Mouse (Mus musculus) heart, embryonic 14.5 days (tissue): ENCODE results near the gene Rbck1. TPM values are rescaled to one million over a fixed set of nuclear protein-coding genes. Genes with fewer than 3 reads are reported as not detected.
"Not testable (repeated sequence)": the region's sequence is repeated elsewhere in the genome, so short reads cannot be mapped to it uniquely, and the experiment has no call there.

ENCODE experiments used
- ATAC-seq: fragments of 200-750 bp; cut with Nextera tagmentation; 2 replicates; pipeline ENCODE4 v1.8.0; 2017; ENCODE audit warnings: low read depth, moderate TSS enrichment; ENCODE audit not compliant: insufficient number of reproducible peaks, insufficient read depth, low FRiP score
- H3K27ac ChIP-seq, 2 experiments: fragments of 200-500 bp in 1 of 2; fragments of 300-500 bp in 1 of 2; sonication (generic) in 1 of 2; replicated peaks in 1 of 2; 2 replicates each; pipeline ENCODE4 v1.5.1; 2012 to 2014; ENCODE audit warnings: low read depth in 2 of 2, low read length in 2 of 2, control low read depth in 1 of 2, mild to moderate bottlenecking in 1 of 2, mixed read lengths in 1 of 2; ENCODE audit not compliant: control insufficient read depth in 1 of 2, insufficient read depth in 1 of 2
- H3K27me3 ChIP-seq: fragments of 300-500 bp; sonication (generic); 2 replicates; pipeline ENCODE4 v1.6.1; 2014; ENCODE audit warnings: mild to moderate bottlenecking, low read length, control low read depth; ENCODE audit not compliant: control insufficient read depth, insufficient read depth
- H3K36me3 ChIP-seq: fragments of 300-500 bp; sonication (generic); 2 replicates; pipeline ENCODE4 v1.6.1; 2014; ENCODE audit warnings: mild to moderate bottlenecking, control low read depth, low read length, mixed read lengths; ENCODE audit not compliant: control insufficient read depth, insufficient read depth
- H3K4me1 ChIP-seq, 2 experiments: fragments of 200-500 bp in 1 of 2; fragments of 300-500 bp in 1 of 2; sonication (generic) in 1 of 2; 2 replicates each; pipeline ENCODE4 v1.6.1; 2012 to 2014; ENCODE audit warnings: low read length in 2 of 2, control low read depth in 1 of 2, mixed read lengths in 1 of 2; ENCODE audit not compliant: control insufficient read depth in 2 of 2, insufficient read depth in 2 of 2
- H3K4me2 ChIP-seq: fragments of 300-500 bp; sonication (generic); 2 replicates; pipeline ENCODE4 v1.6.1; 2014; ENCODE audit warnings: mild to moderate bottlenecking, low read length
- H3K4me3 ChIP-seq, 2 experiments: fragments of 200-500 bp in 1 of 2; fragments of 300-500 bp in 1 of 2; sonication (generic) in 1 of 2; 2 replicates each; pipeline ENCODE4 v1.5.1; 2012 to 2014; ENCODE audit warnings: low read length in 2 of 2, mild to moderate bottlenecking in 2 of 2, control low read depth in 1 of 2, low read depth in 1 of 2, moderate library complexity in 1 of 2; ENCODE audit not compliant: control insufficient read depth in 1 of 2, insufficient read depth in 1 of 2
- H3K9ac ChIP-seq: fragments of 300-500 bp; sonication (generic); 2 replicates; pipeline ENCODE4 v1.6.1; 2014; ENCODE audit warnings: mild to moderate bottlenecking, low read length
- H3K9me3 ChIP-seq: fragments of 300-500 bp; sonication (generic); 2 replicates; pipeline ENCODE4 v1.6.1; 2016; ENCODE audit warnings: low read length, control low read depth; ENCODE audit not compliant: control insufficient read depth
- WGBS: fragments of 180-500 bp; shearing (Covaris S2); extraction: QIAGEN DNeasy Blood & Tissue Kit; methylation state at CpG from one replicate; pipeline ENCODE4 v1.1.7; 2014; 5-methylcytosine and 5-hydroxymethylcytosine counted together
- polyA plus RNA-seq: library from polyadenylated mRNA; unstranded; fragments of >200 nt; fragmentation: Nextera tagmentation; extraction: Ambion mirVana; gene quantifications from 2 replicates; pipeline ENCODE4 v1.2.1, GENCODE M21; 2014

Gene Rbck1
- polyA plus RNA-seq, 1 experiment from 2014 or later = 63.1 TPM

DNA sequence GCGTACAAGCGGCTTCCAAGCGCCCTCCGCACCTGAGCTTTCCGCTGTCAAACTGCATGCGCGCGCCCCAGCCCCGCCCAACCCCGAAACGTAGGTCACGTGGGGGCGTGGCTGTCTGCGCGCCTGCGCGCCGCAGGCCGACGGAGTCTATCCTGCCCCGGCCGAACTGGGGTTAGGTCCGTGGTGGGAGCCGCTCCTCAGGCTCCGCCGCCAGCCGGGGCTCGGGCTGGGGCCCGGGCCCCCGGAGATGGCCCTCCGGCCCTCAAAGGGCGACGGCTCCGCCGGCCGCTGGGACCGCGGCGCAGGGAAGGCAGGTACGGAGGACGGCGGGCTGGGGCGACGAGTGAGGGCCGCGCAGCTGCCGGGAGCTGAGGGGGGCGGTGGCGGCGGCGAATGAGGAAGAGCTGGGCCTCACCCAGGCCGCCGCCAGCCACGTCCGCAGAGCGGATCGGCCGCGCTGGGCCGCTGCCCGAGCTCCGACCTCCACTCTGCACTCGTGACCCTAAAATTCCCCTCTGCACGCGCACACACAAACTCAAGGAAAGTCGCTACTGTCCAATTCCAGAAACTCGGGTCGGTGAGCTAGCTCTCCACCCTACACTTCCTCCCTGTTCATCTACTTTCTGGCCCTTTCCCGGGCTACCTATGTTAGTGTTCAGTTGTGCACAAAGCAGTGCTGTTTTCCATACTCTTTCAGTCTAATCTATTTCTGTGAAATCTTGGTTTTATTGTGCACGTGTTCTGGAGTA, 38.6 kb downstream of the Rbck1 start, which contains the start of gene Tbc1d20:
TSS of gene Tbc1d20 (plus strand) at position 102 of the 749 bp plus-strand sequence.
- Histone ChIP-seq H3K27me3 (no peaks in the 10 kb centered on the region), H3K9me3 (no peaks in the 10 kb centered on the region), H3K27ac (peak within 1 kb of the TSS; percentile 63 to 92), H3K4me3 (peak within 1 kb of the TSS; percentile 94 to 96), H3K9ac (peak within 1 kb of the TSS; percentile 94), H3K4me1 (peaks cover 8 to 34% of the 10 kb centered on the region in 2 experiments), H3K36me3 (no peaks in the 10 kb centered on the region), H3K4me2 (peak within 1 kb of the TSS; percentile 65)
- under 1% methylated on average over 68 of the region's 70 CpGs for WGBS
- ATAC-seq = peak; percentile 98

- Histone ChIP-seq H3K4me2 (peak overlapping the region; percentile 65), H3K27ac (peak overlapping the region in 1 of 2 experiments; percentile 17; a peak in 2 of 4 replicates), H3K4me3 (peak overlapping the region; percentile 94 to 96), H3K9ac (peak overlapping the region; percentile 94), H3K9me3 (no peaks in the 10 kb centered on the region), H3K27me3 (no peaks in the 10 kb centered on the region), H3K4me1 (peaks cover 8 to 28% of the 10 kb centered on the region in 2 experiments), H3K36me3 (no peaks in the 10 kb centered on the region)
- peak; percentile 28; the same call in 1 of the 2 replicates for ATAC-seq
- 1% methylated on average over 15 of the region's 15 CpGs for WGBS
These were observed 39.2 kb downstream of the Rbck1 start for GRCm38 (mm10) chr2:152293179-152293726.

DNA sequence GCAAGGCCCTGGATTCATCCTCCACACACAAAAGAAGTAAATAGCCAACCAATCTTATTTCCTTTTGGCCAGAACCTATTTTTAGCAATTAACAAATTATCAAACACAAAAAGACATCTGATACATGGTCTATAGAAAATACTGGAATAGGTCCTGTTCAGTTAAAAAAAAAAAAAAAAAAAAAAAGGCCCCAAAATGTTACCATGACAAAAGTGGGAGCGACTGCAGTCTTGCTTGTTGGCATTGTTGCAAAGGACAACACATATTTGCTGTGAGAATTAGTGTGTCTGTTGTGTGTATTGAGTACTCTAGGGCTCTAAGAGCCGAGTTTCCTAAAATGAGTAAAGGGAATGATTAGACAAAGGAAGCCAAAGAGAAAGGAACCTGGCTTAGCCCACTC, 40.0 kb downstream of the Rbck1 start:
- WGBS = 66% methylated on average over 2 of the region's 2 CpGs

DNA sequence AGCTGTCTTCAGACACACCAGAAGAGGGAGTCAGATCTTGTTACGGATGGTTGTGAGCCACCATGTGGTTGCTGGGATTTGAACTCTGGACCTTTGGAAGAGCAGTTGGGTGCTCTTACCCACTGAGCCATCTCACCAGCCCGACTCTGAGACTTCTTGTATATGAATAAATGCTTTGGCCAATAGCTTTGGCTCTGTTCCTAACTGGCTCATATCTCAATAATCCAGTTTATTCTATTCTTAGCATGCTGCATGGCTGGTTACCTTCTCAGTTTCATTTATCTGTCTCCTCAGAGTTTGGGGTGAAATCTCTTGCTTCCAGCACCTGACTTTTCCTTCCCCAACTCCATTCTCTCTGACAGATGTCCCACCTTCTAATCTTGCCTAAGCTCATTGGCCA, 42.8 kb downstream of the Rbck1 start:
- not testable (repeated sequence) for H3K4me1 ChIP-seq, ATAC-seq
- WGBS = 79% methylated on average over 1 of the region's 2 CpGs

More for the DNA sequence above, 40.0 kb downstream of the Rbck1 start:
- H3K4me1 ChIP-seq = peaks cover 2 to 21% of the 10 kb centered on the region in 2 experiments
- H3K9me3 ChIP-seq = no peaks in the 10 kb centered on the region
- peaks cover 4% of the 10 kb centered on the region; the same call in 1 of the 2 replicates for H3K36me3 ChIP-seq
- no peak overlapping the region for H3K27ac ChIP-seq
- H3K4me2 ChIP-seq = no peak overlapping the region
- no peak overlapping the region for H3K4me3 ChIP-seq
- H3K9ac ChIP-seq = no peak overlapping the region
- ATAC-seq = no peak
- H3K27me3 ChIP-seq = no peaks in the 10 kb centered on the region

DNA sequence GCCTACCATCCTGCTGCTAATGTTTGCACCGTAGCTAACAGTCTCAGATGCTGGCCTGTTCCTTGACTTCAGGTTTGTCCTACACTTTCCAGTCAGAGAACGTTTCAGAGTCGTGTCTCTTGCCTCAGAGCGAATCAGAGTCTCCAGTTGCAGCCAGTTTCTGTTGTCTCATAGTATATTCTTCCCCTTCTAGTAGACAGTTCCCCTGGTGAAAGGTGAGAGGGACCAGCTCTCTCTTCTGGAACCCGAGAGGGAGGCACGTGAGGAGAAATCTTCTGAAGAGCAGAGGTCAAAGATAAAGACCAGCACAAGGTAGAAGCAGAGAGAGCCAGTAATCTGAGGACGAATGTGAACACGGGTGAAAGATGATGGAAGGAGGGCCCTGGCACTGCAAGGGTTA, 44.4 kb downstream of the Rbck1 start:
- Histone ChIP-seq H3K9ac (no peak overlapping the region), H3K4me3 (no peak overlapping the region), H3K4me2 (no peak overlapping the region), H3K4me1 (peaks cover 0 to 3% of the 10 kb centered on the region in 2 experiments; a peak in 1 of 4 replicates), H3K27ac (no peak overlapping the region), H3K36me3 (peaks cover 42% of the 10 kb centered on the region), H3K27me3 (no peaks in the 10 kb centered on the region), H3K9me3 (no peaks in the 10 kb centered on the region)
- 66% methylated on average over 8 of the region's 8 CpGs for WGBS
- no peak for ATAC-seq

More for the DNA sequence above, 42.8 kb downstream of the Rbck1 start:
- H3K36me3 ChIP-seq = peaks cover 26% of the 10 kb centered on the region
- not testable (repeated sequence) for H3K27ac ChIP-seq, H3K9ac ChIP-seq, H3K27me3 ChIP-seq, H3K4me3 ChIP-seq, H3K4me2 ChIP-seq, H3K9me3 ChIP-seq

DNA sequence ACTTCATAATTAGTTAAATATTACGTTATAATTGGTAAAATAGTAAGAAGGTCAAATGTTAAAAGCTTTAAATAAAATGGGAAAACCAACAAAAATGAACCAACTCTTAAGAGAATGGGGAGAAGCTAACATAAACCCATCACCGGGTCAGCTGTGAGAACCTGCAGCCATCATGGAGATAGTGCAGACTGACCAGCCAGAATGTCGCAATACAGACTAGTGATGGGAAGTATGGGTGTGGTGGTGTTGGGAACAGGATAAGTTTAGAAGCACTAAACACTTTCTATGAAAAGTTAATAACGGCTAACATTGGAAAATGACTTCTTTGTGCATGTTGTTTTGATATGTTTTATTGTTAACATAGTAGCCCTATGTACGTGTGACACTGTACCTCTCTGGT, 44.9 kb downstream of the Rbck1 start:
- Histone ChIP-seq H3K4me1 (peaks cover 0 to 3% of the 10 kb centered on the region in 2 experiments; a peak in 1 of 4 replicates), H3K9ac (no peak overlapping the region), H3K36me3 (peaks cover 47% of the 10 kb centered on the region), H3K4me2 (no peak overlapping the region), H3K4me3 (no peak overlapping the region), H3K27me3 (no peaks in the 10 kb centered on the region), H3K9me3 (no peaks in the 10 kb centered on the region), H3K27ac (no peak overlapping the region)
- ATAC-seq = no peak
- 89% methylated on average over 5 of the region's 5 CpGs for WGBS

GRCm38 (mm10) chr2:152281407-152281806, 51.0 kb downstream of the Rbck1 start:
- Histone ChIP-seq H3K4me3 (no peak overlapping the region), H3K4me1 (no peaks in the 10 kb centered on the region), H3K27me3 (no peaks in the 10 kb centered on the region), H3K9ac (no peak overlapping the region), H3K4me2 (no peak overlapping the region), H3K36me3 (peaks cover 84% of the 10 kb centered on the region), H3K27ac (no peak overlapping the region), H3K9me3 (no peaks in the 10 kb centered on the region)
- 77% methylated on average over 3 of the region's 3 CpGs for WGBS
- ATAC-seq = no peak
